Mouse (Mus musculus): ENCODE data around the gene Herpud2. TPM values are rescaled to one million over a fixed set of nuclear protein-coding genes. Genes with fewer than 3 reads are reported as not detected.
"Not testable (repeated sequence)": the region's sequence is repeated elsewhere in the genome, so short reads cannot be mapped to it uniquely, and the experiment has no call there.

Gene Herpud2
- polyA plus RNA-seq, 1 experiment from 2014 or later = 22.1 TPM

- H3K4me3 ChIP-seq = no peak overlapping the region
- WGBS = 81% methylated on average over 1 of the region's 1 CpGs
- no peaks in the 10 kb centered on the region for H3K27me3 ChIP-seq (ENCODE audit: poor library complexity, severe bottlenecking)
- no peaks in the 10 kb centered on the region for H3K9me3 ChIP-seq
- H3K36me3 ChIP-seq (replicated peaks) = no peaks in the 10 kb centered on the region; the same call in 1 of the 2 replicates
- H3K27ac ChIP-seq = no peak overlapping the region
- DNase-seq (ENCODE audit: extremely low spot score, low spot score) = no peak
- H3K4me1 ChIP-seq = 0 out of 2 replicates have a peak, but pooled peaks cover 2% of the 10 kb centered on the region
These were observed 11.3 kb downstream of the Herpud2 start for GRCm38 (mm10) chr9:25140330-25140729.

DNA sequence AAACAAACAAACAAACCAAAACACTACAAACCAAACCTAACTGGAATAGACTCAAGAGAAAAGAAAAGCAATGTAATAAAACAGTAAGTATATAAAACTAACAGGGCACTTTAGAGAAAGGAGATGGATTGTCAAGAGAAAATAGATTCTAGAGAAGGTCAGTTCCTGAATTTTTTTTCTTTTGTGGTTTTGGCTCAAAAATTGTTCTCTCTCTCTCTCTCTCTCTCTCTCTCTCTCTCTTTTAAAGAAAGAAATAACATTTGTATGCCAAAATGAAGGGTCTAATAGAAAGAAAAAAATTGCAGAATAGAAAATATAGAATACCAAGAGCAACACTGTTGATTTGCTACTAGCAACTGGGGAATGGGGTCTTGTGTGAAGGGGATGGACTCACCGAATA is 12.7 kb downstream of the Herpud2 start:
- Histone ChIP-seq H3K4me1 (0 out of 2 replicates have a peak, but pooled peaks cover 2% of the 10 kb centered on the region), H3K4me3 (no peak overlapping the region), H3K36me3 (replicated peaks) (no peaks in the 10 kb centered on the region), H3K27ac (no peak overlapping the region), H3K9me3 (no peaks in the 10 kb centered on the region), H3K27me3 (ENCODE audit: poor library complexity, severe bottlenecking) (no peaks in the 10 kb centered on the region)
- WGBS = 92% methylated on average over 1 of the region's 1 CpGs
- no peak for DNase-seq (ENCODE audit: extremely low spot score, low spot score)

GRCm38 (mm10) chr9:25132920-25133319 is 18.7 kb downstream of the Herpud2 start:
- no peaks in the 10 kb centered on the region for H3K27me3 ChIP-seq (ENCODE audit: poor library complexity, severe bottlenecking)
- H3K27ac ChIP-seq = no peak overlapping the region
- no peaks in the 10 kb centered on the region for H3K9me3 ChIP-seq
- H3K36me3 ChIP-seq (replicated peaks) = peaks cover 12% of the 10 kb centered on the region
- DNase-seq (ENCODE audit: extremely low spot score, low spot score) = no peak
- no peaks in the 10 kb centered on the region for H3K4me1 ChIP-seq
- H3K4me3 ChIP-seq = no peak overlapping the region
- 90% methylated on average over 4 of the region's 4 CpGs for WGBS

DNA sequence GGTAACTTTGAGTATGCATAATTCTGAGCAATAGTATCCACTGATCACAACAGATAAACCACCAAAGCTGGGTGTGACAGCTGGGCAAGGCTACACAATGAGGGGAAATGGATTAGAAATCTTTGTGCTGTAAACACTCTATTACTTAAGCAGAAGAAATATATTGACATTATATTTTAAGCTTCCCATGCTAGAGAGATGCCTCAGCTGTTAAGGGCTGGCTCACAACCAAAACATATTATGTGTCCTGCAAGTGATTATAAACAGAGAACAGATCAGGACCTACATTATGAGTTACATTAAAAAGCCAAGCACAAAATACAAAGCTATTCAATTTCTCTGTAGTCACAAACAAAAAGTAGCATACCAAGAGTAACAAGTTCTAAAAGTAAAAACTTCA is 19.4 kb downstream of the Herpud2 start:
- Histone ChIP-seq H3K36me3 (replicated peaks) (peaks cover 12% of the 10 kb centered on the region), H3K27ac (no peak overlapping the region), H3K4me1 (no peaks in the 10 kb centered on the region), H3K4me3 (no peak overlapping the region), H3K27me3 (ENCODE audit: poor library complexity, severe bottlenecking) (no peaks in the 10 kb centered on the region), H3K9me3 (no peaks in the 10 kb centered on the region)
- DNase-seq (ENCODE audit: extremely low spot score, low spot score) = no peak

GRCm38 (mm10) chr9:25124048-25124447 is 27.6 kb downstream of the Herpud2 start:
- Histone ChIP-seq H3K27ac (no peak overlapping the region), H3K36me3 (replicated peaks) (peaks cover 50% of the 10 kb centered on the region), H3K27me3 (ENCODE audit: poor library complexity, severe bottlenecking) (no peaks in the 10 kb centered on the region), H3K4me1 (no peaks in the 10 kb centered on the region), H3K4me3 (no peak overlapping the region), H3K9me3 (no peaks in the 10 kb centered on the region)
- no peak for DNase-seq (ENCODE audit: extremely low spot score, low spot score)
- 79% methylated on average over 2 of the region's 2 CpGs for WGBS

DNA sequence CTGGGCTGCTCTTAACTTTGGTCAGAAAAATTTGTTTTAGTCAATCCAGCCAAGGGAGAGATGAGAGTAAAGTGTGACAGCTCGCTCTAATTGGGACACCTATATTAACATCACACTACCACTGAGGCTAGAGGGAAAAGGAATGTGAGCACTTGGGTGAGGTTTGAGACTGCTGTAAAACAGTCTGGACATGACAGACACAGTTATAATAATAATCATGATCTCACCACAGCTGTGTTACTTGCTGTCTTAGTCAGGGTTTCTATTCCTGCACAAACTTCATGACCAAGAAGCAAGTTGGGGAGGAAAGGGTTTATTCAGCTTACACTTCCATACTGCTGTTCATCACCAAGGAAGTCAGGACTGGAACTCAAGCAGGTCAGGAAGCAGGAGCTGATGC is 28.0 kb downstream of the Herpud2 start:
- 100% methylated on average over 1 of the region's 1 CpGs for WGBS
- not testable (repeated sequence) for H3K4me3 ChIP-seq; H3K4me1 ChIP-seq; H3K9me3 ChIP-seq; H3K27ac ChIP-seq; DNase-seq (ENCODE audit: extremely low spot score, low spot score); H3K27me3 ChIP-seq (ENCODE audit: poor library complexity, severe bottlenecking)
- H3K36me3 ChIP-seq (replicated peaks) = peaks cover 52% of the 10 kb centered on the region

DNA sequence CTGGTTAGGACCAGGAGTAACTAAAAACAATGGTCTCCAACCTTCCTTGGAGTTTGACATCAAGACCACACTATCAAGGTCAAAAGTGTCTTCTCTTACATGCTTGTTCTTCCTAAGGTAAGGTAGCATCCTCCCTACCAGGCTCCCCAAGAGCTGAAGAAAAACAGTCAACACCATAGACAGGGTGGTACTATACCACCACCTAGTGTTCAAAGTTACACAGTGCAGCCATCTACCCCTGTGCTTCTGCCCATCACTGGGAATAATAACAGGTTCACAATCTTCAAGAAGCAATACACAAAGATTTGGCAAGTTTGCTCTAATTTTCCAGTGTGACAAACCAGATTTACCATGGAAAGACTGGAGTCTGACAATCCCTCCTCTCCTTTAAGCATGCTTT is 47.0 kb downstream of the Herpud2 start:
- Histone ChIP-seq H3K36me3 (replicated peaks) (peaks cover 50% of the 10 kb centered on the region), H3K27ac (no peak overlapping the region)
- peak; percentile 21 for DNase-seq (ENCODE audit: extremely low spot score, low spot score)

GRCm38 (mm10) chr9:25102881-25103280 is 48.7 kb downstream of the Herpud2 start:
- Histone ChIP-seq H3K27me3 (ENCODE audit: poor library complexity, severe bottlenecking) (no peaks in the 10 kb centered on the region), H3K27ac (no peak overlapping the region), H3K36me3 (replicated peaks) (peaks cover 37% of the 10 kb centered on the region), H3K4me3 (no peak overlapping the region), H3K4me1 (no peaks in the 10 kb centered on the region), H3K9me3 (peaks cover 9% of the 10 kb centered on the region; the same call in 1 of the 2 replicates)
- no peak for DNase-seq (ENCODE audit: extremely low spot score, low spot score)
- WGBS = 94% methylated on average over 1 of the region's 1 CpGs

More for the DNA sequence above, 47.0 kb downstream of the Herpud2 start:
- Histone ChIP-seq H3K4me1 (no peaks in the 10 kb centered on the region), H3K9me3 (peaks cover 9% of the 10 kb centered on the region; the same call in 1 of the 2 replicates), H3K27me3 (ENCODE audit: poor library complexity, severe bottlenecking) (no peaks in the 10 kb centered on the region), H3K4me3 (no peak overlapping the region)

- no peak overlapping the region for H3K4me3 ChIP-seq
These were observed 60.8 kb downstream of the Herpud2 start for GRCm38 (mm10) chr9:25090853-25091252.

DNA sequence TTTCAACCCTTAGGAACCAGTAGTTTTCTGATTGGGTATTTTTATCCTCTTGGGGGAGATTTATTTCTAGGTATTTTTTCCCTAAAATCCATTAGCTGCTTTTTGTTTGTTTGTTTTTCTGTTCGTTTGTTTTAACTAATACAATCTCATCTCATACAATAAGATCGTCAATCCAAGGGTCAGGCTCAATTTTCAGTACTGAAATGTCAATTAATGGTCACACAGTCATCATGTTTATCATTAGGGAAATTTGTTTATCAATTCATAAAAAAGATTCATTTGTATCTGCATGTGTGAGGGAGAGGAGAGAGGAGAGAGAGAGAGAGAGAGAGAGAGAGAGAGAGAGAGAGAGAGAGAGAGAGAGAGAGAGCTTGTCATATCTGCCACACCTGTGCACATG is 62.5 kb downstream of the Herpud2 start, which contains the start of gene Gm10181:
Gene Gm10181, plus strand, starts transcription at position 301 of the 400 bp plus-strand sequence.
- H3K4me3 ChIP-seq = no peak within 1 kb of the TSS
- H3K36me3 ChIP-seq (replicated peaks) = no peaks in the 10 kb centered on the region
- H3K27me3 ChIP-seq (ENCODE audit: poor library complexity, severe bottlenecking) = no peaks in the 10 kb centered on the region
- H3K4me1 ChIP-seq = peaks cover 3% of the 10 kb centered on the region; the same call in 1 of the 2 replicates
- 86% methylated on average over 2 of the region's 2 CpGs for WGBS
- H3K27ac ChIP-seq = no peak within 1 kb of the TSS
- H3K9me3 ChIP-seq = no peaks in the 10 kb centered on the region
- DNase-seq (ENCODE audit: extremely low spot score, low spot score) = no peak

More at GRCm38 (mm10) chr9:25090853-25091252, 60.8 kb downstream of the Herpud2 start:
- Histone ChIP-seq H3K27me3 (ENCODE audit: poor library complexity, severe bottlenecking) (no peaks in the 10 kb centered on the region), H3K9me3 (no peaks in the 10 kb centered on the region), H3K27ac (no peak overlapping the region), H3K36me3 (replicated peaks) (no peaks in the 10 kb centered on the region), H3K4me1 (peaks cover 3% of the 10 kb centered on the region; the same call in 1 of the 2 replicates)
- 62% methylated on average over 1 of the region's 1 CpGs for WGBS
- DNase-seq (ENCODE audit: extremely low spot score, low spot score) = no peak

DNA sequence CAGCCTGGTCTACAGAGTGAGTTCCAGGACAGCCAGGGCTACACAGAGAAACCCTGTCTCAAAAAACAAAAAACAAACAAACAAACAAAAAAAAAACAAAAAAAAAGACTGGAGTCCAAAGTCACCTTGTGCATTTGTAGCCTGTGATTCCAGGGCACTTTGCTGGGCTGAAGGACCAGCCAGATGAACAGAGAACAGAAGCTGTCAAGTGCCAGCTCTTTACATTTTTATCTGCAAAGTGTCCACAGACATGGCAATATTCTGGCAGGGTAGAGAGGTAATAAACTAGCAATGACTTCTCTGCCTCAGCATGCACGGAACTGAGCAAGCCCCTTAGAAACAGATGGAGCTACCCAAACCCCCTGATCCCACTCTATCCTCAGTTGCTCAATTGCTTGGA is 75.1 kb downstream of the Herpud2 start:
- Histone ChIP-seq H3K36me3 (replicated peaks) (no peaks in the 10 kb centered on the region), H3K27ac (no peak overlapping the region), H3K9me3 (no peaks in the 10 kb centered on the region), H3K4me3 (no peak overlapping the region), H3K4me1 (no peaks in the 10 kb centered on the region), H3K27me3 (ENCODE audit: poor library complexity, severe bottlenecking) (no peaks in the 10 kb centered on the region)
- 90% methylated on average over 1 of the region's 1 CpGs for WGBS
- DNase-seq (ENCODE audit: extremely low spot score, low spot score) = no peak

GRCm38 (mm10) chr9:25075977-25076376 is 75.6 kb downstream of the Herpud2 start:
- Histone ChIP-seq H3K4me3 (no peak overlapping the region), H3K9me3 (no peaks in the 10 kb centered on the region), H3K27ac (no peak overlapping the region), H3K27me3 (ENCODE audit: poor library complexity, severe bottlenecking) (no peaks in the 10 kb centered on the region), H3K36me3 (replicated peaks) (no peaks in the 10 kb centered on the region), H3K4me1 (no peaks in the 10 kb centered on the region)
- 79% methylated on average over 3 of the region's 3 CpGs for WGBS
- DNase-seq (ENCODE audit: extremely low spot score, low spot score) = no peak

- Histone ChIP-seq H3K9me3 (no peaks in the 10 kb centered on the region), H3K27ac (no peak overlapping the region), H3K27me3 (ENCODE audit: poor library complexity, severe bottlenecking) (no peaks in the 10 kb centered on the region), H3K36me3 (replicated peaks) (no peaks in the 10 kb centered on the region), H3K4me1 (no peaks in the 10 kb centered on the region), H3K4me3 (no peak overlapping the region)
- WGBS = 92% methylated on average over 1 of the region's 1 CpGs
- no peak for DNase-seq (ENCODE audit: extremely low spot score, low spot score)
These were observed 79.0 kb downstream of the Herpud2 start for GRCm38 (mm10) chr9:25072666-25073065.

DNA sequence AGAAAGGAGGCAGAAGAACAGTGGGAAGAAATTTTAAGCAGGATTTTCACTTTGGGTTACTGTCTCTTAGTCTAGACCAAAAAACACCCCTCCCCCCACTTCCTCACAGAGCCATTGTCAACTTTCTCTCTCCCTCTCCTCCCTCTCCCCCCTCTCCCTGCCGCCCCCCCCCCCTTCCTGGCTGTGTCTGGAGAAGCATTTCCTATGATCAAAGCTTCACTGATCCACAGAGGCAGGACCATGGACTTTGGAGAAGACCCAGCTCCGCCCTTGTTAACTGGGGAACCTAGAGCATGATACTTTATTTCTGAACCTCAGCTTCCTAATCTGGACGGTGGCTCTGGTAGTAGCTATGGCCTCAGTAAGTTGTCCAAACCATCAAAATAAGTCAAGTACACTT is 92.9 kb downstream of the Herpud2 start:
- H3K9me3 ChIP-seq = no peaks in the 10 kb centered on the region; the same call in 1 of the 2 replicates
- no peak overlapping the region for H3K4me3 ChIP-seq
- H3K27me3 ChIP-seq (ENCODE audit: poor library complexity, severe bottlenecking) = no peaks in the 10 kb centered on the region
- WGBS = 75% methylated on average over 2 of the region's 3 CpGs
- H3K4me1 ChIP-seq = peaks cover 11% of the 10 kb centered on the region; the same call in 1 of the 2 replicates
- H3K36me3 ChIP-seq (replicated peaks) = no peaks in the 10 kb centered on the region
- no peak for DNase-seq (ENCODE audit: extremely low spot score, low spot score)
- no peak overlapping the region for H3K27ac ChIP-seq

All from forebrain, embryonic 10.5 days (tissue).